Mouse (Mus musculus): Measurements from ENCODE around the gene Sec22b.

DNA sequence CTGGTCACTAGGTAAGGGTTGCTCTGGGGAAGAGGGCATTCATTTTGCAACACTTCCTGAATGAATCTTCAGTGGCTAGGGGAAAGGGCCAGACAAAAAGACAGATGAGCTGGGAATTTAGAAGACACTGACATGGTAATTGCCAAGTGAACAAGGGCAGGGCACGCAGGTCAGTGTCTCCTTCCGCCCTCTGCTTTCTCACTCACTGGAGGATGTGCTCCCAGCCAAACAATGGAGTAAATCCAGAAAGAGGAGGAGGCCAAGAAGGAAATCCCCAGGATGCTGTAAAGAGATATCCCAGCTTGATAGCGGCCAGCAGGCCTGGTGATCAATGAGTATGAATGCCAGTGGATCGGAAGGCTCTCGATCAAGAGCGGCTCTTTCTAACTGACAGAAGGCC is 55.3 kb downstream of the Sec22b start:
- TF ChIP-seq GATA1 (IDR thresholded peaks at IDR 0.05; ENCODE audit: low read length) (no peak), TAL1 (IDR thresholded peaks at IDR 0.05; ENCODE audit: low read length) (no peak)
